Mouse (Mus musculus): ENCODE data around the gene Lrp10.

GRCm38 (mm10) chr14:54432078-54432836, 31.7 kb upstream of the Lrp10 start:
- TF ChIP-seq CTCF (IDR thresholded peaks at IDR 0.05; ENCODE audit: low read depth) (peak; percentile 31; the same call in 1 of the 2 replicates), EP300 (IDR thresholded peaks at IDR 0.05; ENCODE audit: low read depth) (no peak)

All from liver, postnatal 0 days (tissue).